Mouse (Mus musculus) heart, postnatal 14 days (tissue): ENCODE results near the gene Rasa3. TPM values are rescaled to one million over a fixed set of nuclear protein-coding genes. Genes with fewer than 3 reads are reported as not detected.

ENCODE experiments used
- DNase-seq, 2 experiments: peaks; one replicate each; pipeline ENCODE4 v3.0.0; 2021 to 2022
- intact Hi-C: fragments of 180-260 bp; cut with DNase I; formaldehyde crosslinking; loops from one replicate; pipeline ENCODE4 v1.15.1; 2025
- long read RNA-seq, 2 experiments: library from polyadenylated mRNA; stranded (forward); transcript quantifications; one replicate each; pipeline ENCODE4 v2.0.0; 2021
- total RNA-seq, 2 experiments: library from RNA; stranded (reverse); gene quantifications; 2 replicates each; pipeline ENCODE4 v1.2.3; 2021

Gene Rasa3
- 10 to 100 TPM; 22.2 to 22.6 TPM for total RNA-seq
- long read RNA-seq, experiment 1, full-length matches to known transcripts = 7 of 15 reads
- long read RNA-seq, experiment 1, partial matches to known transcripts = 7 of 15 reads
- long read RNA-seq, experiment 1, other reads (novel, unspliced or antisense) = 1 of 15 reads
- long read RNA-seq, experiment 2, full-length matches to known transcripts = 7 of 11 reads
- long read RNA-seq, experiment 2, partial matches to known transcripts = 3 of 11 reads
- long read RNA-seq, experiment 2, other reads (novel, unspliced or antisense) = 1 of 11 reads

DNA sequence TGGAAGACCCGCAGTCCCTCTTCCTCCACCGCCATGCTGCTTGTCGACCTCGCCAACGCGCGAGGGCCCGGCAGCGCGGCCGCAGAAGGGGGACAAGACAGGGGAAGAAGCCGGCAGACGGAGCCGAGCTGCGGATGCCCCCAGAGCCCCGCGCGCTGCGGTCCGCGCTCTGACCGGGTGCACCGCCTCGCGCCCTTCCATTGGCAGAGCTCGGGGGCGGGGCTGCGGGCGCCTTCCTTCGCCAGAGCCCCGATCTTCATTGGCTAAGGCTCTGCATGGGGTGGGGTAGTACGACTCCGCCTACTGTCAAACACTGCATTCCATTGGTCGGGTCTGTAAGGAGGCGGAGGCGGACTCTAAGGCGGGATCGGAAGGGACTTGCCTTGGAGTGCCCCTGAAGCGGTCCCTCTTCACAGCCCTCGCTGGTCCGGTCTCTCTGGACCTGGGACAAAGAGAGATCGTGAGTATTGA lies at the start of gene Rasa3:
Gene Rasa3, minus strand, starts transcription at position 191 of the 471 bp plus-strand sequence.
- peak; percentile 95 to 97 for DNase-seq
- intact Hi-C loops = loop anchor here (5.0 kb wide), 4 partner anchors 35 to 125 kb away; no protein-coding TSS in a partner anchor

DNA sequence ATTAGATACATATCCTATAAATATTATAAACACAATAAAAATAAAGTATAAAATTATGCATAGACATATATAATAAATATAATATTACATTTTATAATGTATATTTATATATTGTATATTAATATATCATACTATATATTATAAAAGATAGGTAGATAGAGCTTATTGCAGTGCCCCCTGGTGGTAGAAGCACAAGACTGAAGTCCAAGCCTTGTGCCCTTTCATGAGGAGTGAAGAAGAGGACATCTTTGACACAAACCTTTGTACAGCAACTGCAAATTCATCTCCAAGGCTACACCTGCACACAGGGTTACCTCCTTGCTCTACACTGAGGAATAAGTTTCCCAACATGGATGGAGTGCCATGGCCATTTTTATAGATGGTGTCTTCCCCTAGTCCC lies 48.3 kb upstream of the Rasa3 start:
- intact Hi-C loops = loop anchor here (5.0 kb wide), 2 partner anchors 123 to 173 kb away; no protein-coding TSS in a partner anchor

DNA sequence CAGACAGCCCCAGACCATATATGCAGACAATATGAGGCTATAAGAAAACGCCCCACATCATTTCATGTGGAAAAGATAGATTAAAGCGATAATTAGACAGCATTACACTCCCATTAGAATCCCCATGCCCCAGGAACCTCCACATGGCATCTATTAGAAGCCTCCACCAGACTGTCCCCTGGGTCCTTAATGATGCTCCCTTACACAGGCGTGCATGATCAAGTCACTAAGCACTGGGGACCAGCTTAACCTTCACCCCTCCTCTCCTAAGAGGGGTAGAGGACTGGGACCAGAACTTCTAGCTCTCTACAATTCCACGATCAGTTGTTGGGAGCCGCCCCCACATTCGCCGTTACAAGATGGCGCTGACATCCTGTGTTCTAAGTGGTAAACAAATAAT lies 41.6 kb upstream of the Rasa3 start:
- no peak for DNase-seq
- intact Hi-C loops = no loop called here

More for the DNA sequence above, 48.3 kb upstream of the Rasa3 start:
- peak; percentile 57 to 70 for DNase-seq

DNA sequence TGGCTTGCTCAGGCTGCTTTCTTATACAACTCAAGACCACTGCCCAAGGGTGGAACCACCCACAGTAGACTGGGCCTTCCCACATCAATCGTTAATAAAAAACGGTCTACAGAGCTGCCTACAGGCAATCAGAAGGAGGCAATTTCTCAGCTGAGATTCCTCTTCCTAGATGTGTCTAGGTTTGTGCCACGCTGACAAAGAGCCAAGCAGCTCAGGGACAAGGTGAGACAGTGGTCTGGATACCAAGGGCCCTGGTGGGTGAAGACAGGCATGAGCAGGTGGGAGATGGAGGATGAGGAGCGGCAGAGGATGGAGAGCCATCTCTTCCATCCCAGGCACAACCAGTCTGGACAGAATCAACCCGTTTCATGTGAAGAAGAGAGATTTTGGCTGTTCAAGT lies 31.1 kb upstream of the Rasa3 start:
- intact Hi-C loops = no loop called here
- no peak for DNase-seq

DNA sequence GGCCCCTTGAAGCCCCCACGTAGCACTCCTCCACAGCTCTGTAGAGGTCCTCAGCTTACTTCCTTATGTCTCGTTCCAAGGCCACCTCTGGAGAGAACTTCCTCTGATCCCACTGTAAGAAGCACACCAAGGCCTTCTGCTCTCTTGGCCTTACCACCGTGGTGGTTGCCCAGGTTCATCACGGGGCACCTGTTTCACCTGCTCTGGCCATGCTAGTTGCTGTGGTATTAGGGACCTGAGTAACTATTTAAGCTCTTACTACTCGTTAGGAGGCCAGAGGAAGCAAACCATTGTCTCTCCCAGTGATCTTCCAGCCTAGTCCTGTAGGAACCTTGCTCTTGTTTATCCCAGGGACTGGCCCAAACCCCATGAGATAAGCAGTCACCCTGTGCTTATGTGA lies 29.5 kb upstream of the Rasa3 start:
- DNase-seq = no peak
- intact Hi-C loops = no loop called here

DNA sequence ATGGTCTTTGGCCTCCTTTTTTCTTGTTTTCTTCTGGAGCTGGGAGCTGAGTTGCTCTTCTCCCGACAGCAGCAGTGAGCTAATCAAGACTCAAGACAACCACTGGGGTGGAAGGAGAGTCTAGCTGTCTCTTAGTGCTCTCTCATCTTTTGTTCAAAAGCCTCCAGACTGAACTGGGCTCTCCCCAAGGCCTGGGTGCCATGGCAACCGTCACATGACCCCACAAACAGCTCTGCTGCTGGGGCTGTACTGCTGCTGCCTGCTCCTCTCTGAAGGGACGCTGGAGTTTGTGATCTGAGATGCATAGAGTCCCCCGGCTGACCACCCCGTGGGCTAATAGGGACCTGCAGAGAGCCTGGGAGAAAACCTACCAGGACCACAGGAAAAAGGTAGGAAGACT lies 28.3 kb upstream of the Rasa3 start, which contains the start of gene Cfap97d2:
Gene Cfap97d2, plus strand, starts transcription at position 222 of the 400 bp plus-strand sequence.
- intact Hi-C loops = no loop called here

DNA sequence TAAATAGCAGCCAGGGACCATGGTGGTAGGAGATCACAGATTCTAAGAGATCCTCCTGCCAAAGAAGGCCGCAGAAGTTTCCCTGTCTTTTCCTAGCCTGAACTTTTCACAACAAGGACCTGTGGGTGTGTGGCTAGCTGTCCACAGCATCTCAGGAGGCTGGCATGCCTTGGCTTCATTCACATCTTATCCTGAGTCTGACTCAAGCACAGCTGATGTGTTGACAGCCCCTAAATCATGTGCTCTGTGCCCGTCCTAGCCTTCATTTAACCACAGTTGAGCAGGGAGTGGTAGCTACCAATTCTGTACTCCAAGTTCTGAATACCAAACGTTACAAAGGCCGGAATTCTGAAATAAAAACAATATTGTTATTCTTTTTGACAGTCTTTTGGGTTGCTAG lies 26.9 kb upstream of the Rasa3 start:
- intact Hi-C loops = no loop called here
- DNase-seq = no peak

More for the DNA sequence above, 28.3 kb upstream of the Rasa3 start, which contains the start of gene Cfap97d2:
- peak; percentile 55 to 60 for DNase-seq

DNA sequence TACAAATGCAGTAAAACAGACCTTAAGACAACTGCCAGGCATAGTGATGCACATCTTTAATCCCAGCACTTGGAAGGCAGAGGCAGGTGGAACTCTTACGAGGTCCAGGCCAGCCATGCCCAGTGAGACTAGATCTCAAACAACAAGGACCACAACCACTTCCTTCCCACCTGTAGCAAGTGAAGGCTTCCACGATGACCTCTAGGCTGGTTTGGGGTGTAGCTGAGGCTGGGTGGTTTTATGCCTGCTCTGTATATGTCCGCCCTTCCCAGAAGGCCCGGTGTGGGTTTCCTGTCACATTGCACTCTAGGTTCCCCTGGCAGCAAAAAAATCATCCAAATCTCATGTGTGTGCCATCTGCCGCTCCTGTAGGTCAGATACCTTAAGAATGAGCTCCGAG lies 26.4 kb upstream of the Rasa3 start:
- no peak for DNase-seq
- intact Hi-C loops = no loop called here

DNA sequence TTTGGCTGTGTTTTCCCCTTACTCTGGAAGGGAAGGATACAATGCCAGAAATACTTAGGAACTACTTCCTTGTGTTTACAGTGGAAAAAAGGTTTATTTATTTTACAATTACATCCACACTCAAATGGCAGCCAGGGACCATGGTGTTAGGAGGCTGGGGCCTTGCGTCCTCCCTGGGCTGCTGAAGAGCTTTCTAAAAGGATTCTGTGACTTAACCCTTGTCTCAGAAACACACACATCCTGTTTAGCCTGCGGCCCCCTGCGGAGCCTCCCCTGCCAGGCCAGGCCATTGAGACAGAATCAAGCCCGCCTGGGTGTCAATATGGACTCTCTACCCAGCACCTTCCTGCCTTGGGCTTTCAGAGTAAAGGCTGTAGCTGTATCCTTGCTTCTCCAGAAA lies 25.4 kb upstream of the Rasa3 start:
- intact Hi-C loops = no loop called here
- no peak for DNase-seq

DNA sequence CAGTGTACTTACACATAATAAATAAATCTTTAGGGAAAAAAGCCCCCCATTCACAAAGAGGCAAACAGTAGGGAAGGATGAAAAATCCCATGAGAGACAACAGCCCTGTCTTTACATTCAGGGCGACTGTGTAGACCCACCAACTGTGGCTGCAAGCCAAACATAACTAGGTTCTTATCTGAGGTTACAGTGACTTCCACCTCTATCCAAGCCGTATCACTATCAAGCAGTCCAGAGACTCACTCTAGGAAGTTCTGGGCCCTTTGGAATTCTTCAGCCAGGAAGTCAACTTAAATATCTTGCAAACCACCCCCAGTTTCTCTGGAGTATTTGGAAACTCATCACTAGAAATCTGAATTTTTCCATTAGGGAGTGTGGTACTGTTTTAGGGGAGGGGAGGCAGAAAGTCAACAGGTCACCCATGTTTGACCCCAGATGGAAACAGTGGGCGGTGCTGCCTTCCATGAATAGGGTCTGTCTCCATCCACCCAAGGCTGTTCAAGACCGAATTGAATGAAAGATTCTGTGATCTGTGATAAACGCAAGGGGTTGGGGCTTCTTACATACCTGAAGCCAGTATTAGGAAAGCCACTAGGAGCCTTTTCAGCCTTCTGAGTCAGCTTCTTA lies 22.0 kb upstream of the Rasa3 start:
- no peak for DNase-seq
- intact Hi-C loops = no loop called here

DNA sequence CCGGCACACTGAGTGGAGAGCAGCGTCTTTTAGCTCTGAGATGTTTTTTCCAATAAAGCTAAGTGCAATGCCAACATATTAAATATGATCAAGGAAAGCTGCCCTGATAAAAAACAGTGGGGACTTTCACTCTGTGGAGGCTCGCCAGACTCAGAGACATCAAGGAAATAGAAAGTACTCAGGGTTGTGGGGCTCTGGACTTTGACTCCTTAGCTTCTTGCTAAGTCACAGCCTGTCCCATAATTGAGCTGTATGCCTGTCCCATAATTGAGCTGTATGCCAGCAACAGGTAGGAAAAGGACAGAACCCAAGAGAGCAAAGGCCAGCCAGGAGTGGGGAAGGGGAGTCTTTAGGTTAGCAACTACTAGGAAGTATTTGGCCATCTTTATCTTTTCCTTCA lies 20.9 kb upstream of the Rasa3 start:
- DNase-seq = no peak
- intact Hi-C loops = no loop called here

DNA sequence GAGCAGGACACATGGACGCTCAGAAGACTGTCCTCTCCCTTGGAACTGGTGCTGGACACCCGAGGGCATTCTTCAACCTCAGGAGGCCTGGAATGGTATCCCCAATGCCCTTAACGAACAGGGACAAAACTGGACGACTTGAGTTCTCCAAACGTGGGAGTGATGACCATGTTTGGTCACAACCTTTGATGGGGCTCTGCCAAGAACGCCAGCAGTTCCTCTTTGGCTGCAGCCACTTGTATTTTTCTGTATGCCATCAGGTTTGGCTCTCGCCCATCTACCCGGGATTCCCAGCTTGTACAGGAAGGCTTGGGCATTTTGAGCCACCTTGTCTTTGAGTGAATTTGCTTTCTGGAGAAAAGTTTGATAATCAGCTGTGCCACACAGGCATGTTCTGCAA lies 20.3 kb upstream of the Rasa3 start:
- intact Hi-C loops = no loop called here
- peak in 1 of 2 experiments; percentile 47 for DNase-seq

DNA sequence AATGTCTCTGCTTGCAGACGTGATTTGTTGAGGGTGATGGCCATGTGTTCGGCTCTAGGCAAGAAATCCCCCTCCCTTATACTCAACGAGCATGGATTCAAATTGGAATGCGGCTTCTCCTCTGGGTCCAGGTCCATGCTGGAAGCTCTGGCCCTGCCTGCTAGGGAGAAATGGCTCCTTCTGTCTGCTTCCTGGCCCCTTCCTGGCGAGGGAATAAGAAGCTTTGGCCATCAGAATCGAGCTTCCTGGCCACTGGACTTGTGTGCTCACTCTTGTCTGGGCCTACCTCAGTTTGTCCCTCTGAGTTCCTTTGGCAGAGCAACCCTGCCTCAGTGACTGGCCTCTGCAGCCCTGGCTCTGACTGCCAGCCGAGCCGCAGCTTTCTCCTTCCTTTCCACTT lies 19.8 kb upstream of the Rasa3 start:
- DNase-seq = no peak
- intact Hi-C loops = no loop called here

DNA sequence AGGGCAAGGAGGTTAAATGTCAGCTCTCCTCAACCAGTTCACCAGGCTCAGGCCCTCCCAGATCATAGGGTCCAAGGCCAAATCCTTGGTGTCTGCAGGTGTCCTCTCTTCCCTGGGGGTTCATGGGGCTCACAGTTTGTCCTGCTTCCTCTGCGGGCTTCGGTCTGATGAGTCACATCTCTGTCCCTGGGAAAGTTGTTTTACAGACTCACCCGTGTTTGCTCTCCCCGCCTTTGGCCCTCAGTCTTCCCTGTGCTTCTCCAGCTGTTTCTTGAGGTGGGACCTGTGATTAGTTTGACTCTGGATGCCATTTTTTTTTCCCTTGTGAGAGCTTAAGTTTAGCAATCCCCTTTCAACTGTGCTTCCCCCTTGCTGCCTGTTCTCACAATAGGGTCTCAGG lies 18.8 kb upstream of the Rasa3 start:
- intact Hi-C loops = no loop called here
- no peak for DNase-seq

DNA sequence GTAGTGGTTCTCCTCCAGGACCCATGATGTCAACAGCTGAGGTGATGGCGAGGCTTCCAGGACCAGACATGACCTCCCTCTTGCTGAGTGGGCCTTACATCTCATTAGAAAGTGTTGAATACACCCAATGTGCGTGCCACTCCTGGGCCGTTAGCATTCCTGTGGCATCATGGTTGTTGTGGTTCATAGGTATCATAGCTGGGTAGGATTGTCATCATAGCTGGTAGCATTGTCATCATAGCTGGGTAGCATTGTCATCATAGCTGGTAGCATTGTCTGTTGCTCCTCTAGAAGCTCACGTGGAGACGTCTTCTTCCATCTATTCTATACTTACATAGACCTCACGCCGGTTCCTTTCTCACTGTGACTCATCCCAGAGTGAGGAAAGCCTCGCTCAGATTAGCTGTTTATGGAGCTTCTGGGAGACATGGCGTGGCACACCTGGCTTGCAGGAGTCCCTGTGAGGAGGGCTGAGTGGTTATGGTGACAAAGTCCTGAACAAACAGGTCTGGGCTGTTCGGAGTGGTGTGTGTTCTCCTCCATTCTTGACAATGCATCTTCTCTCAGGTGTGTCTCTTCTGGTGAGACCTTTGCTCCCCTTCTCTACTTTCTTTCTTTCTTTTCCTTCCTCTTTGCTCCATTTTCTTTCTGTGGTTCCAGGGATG lies 17.9 kb upstream of the Rasa3 start:
- no peak for DNase-seq
- intact Hi-C loops = no loop called here

DNA sequence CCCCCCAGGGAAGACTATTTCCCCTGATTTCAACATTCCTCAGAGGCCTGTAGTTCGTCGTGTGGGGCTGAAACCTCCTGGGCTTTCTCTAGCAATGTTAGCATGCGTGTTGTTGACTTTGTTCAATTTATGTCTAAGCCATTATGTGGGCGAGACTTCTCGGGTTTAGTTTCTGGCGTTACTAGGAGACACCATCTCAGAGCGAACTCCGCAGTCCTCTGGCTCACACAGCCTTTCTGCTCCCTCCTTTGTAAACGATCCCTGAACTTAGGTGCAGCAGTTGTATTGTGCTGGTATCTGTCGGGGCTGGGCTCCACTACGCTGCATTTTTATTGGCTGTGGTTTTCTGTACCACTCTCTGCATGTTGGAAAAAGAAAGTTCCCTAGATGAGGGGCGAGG lies 17.3 kb upstream of the Rasa3 start:
- intact Hi-C loops = no loop called here
- DNase-seq = no peak

DNA sequence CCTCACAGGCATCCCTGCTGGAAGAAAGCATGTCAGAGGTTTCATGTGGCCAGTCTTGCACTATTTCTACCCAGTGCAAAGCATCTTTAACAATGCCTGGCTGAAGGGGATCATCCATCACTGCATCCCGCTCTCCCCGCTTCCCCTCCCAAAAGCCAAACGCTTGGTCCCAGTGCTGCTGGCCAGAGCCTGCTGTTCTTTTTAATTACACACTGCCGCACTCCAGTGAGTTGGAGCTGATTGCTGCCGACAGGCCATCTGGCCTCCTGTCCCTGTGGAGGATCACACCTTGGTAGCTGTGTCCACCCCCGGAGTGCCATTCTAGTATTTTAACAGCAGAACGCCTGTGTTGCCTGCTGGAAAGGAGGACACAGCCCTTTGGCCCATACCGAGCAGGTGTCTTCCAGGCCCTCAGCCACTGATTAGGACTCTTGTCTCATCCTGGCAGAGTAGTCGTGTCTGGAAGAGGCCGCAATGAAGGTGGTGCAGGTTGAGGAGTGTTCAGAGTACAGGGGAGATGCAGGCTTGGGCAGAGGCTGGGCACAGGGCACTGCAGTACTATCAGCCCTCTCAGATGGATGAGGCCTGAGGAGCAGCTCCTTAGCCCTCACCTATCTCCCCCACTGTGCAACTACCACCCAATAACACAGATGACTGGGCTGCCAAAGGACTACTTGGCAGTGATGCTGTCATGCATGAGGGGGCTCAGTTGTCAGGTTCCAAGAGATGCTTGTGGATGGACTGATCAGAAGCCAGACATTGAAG lies 15.1 kb upstream of the Rasa3 start:
- intact Hi-C loops = no loop called here
- no peak for DNase-seq

DNA sequence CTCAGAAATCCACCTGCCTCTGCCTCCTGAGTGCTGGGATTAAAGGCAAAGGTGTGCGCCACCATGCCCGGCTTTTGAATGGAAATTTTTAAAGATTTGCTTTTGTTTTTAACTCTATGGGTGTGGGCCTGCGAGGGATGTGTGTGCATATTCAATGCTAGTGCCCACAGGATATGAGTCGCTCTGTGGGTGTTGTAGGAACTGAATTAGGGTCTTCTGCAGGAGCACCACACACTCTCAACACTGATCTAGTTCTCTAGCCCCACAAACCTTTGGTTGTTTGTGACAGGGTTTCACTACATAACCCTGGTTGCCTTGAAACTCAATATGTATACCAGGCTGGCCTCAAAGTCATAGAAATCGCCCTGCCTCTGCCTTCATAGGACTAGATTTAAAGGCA lies 11.9 kb upstream of the Rasa3 start:
- intact Hi-C loops = no loop called here
- no peak for DNase-seq

DNA sequence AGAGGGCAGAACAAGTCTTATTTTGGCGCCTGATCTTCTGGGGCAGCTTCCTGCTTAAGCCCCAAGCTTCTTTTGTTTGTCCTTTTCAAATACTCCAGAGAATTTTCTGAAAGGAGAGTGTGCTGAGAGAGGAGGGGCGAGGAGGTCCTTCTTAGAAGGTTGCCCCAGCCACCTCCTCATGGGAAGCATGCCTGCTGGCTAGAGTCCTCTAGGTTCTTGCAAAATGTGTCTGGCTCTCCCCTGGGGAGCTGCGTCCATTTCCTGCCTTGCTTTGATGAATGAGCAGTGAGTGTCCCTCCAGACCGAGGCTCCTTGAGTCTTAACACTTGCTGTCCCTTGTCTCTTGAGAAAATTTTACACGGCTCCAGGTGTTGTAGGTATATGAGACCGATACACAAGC lies 11.1 kb upstream of the Rasa3 start:
- peak; percentile 62 to 64 for DNase-seq
- intact Hi-C loops = no loop called here

DNA sequence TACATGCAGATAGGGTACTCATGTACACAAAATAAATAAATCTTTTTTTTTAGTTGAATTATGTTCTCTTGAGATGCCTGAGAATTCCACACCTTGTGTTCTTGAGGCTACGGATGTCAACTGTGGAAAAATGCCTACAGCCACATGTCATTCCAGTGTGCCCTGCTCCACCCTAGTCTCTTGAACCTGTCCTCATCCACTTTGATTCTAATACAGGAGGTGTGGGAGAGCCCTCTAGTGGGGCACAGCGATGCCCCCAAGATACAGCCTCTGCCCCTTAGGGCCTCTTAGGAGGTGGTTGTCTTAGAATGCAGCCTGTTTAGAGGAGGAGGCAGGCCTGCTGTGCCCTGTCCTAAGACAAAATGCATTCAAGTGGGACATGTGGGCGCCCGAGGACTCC lies 10.5 kb upstream of the Rasa3 start:
- no peak for DNase-seq
- intact Hi-C loops = no loop called here
